Mouse (Mus musculus) lung, postnatal 36 days (tissue): ENCODE measurements around the gene Syn3.

Experiments used
- DNase-seq: peaks from one replicate; pipeline ENCODE4 v3.0.0; 2022; ENCODE audit warnings: mixed read lengths

Syn3 gene

DNA sequence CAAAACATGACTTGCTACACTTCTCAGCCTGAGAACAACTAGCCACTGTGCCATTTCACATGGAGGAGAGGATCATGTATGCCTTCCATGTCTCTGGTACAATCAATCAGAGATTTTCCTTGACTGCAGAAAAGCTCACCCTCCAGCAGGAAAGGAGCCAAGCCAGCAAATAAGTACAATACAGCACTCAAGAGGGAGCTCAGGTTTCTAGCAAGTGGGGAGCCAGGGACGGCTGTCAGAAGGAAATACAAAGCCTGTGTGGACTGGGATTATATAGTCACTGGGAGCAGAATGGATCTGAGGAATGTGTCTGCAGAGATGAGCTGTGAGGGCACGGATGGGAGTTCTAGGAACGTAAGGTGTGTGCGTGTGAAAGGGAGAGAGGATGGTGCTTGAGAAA, 304.0 kb downstream of the Syn3 start:
- DNase-seq = peak; percentile 49

GRCm38 (mm10) chr10:86193863-86194434, 304.7 kb downstream of the Syn3 start:
- no peak for DNase-seq

DNA sequence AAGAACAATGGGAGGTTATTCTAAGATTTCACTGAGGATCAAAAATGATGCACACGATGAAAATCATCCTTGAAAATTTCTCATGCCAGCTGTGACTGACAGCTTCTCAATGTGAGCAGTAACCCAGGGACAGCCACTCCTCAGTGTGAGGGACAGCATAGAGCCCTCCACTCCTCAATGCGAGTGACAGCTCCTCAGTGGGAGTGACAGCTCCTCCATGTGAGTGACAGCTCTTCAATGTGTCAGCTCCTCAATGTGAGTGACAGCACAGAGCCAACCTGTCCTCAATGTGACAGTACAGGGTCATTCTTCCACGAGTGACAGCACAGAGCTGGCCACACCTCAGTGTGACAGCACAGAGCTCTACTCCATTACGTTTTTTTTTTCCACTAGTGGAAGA, 310.1 kb downstream of the Syn3 start:
- no peak for DNase-seq

- no peak for DNase-seq
These were observed 310.8 kb downstream of the Syn3 start for GRCm38 (mm10) chr10:86187881-86188280.

DNA sequence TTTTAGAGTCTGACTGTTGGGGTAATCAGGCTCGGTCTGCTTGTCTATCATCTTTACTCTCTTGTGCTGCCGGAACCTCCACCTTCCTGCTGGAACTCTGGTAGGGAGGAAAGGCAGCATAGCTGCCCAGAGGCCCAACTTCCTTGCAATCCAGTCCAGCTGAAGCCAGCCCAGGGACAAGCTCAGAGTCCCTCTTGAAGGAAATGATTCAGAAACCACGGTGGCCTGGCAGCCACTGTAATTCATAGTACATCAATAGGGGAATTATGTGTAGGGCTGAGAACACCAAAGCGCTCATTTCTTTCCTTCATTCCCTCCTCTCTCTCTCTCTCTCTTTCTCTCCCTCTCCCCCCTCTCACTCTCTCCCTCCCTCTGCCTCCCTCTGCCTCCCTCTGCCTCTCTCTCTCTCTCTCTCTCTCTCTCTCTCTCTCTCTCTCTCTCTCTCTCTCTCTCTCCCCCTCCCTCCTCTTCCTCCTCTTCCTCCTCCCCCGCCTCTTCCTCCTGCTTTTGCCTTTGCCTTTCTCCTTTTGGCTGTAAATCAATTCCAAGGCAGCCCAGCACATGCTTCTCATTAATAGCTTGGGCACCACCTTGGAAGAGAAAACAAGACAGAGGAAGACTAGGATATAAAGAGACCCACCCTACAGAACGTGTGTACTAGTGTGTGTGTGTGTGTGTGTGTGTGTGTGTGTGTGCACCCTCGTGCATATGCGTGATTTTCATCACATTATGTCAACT, 315.4 kb downstream of the Syn3 start:
- no peak for DNase-seq

DNA sequence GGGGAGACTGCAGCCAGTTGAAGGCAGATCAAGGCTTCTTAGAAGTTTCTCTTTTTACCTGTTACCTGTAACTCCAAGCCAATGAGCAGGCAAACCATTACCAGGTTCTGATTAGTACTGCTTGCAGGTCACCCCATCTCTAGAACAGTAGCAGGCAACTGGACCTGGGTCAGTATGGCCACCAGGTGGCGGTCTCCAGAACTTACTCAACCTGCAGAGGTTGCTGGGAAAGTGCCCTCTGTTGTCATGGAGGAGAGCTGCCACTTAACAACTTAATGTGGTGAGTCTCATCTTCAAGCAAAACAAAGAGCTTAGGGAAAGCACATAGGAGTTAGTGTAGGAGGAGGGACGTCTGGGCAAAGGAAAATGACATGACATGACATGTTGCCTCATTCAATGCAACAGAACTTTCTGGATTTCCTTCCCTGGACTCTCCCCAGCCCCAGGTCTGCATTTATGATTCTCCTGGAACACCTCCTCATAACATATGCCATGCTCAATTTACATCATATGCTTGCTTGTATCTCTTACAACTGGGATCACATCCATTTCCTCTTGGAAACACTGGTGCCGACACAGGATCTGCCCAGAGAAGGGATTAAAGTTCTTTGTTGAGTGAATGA, 316.4 kb downstream of the Syn3 start:
- DNase-seq = peak; percentile 92

DNA sequence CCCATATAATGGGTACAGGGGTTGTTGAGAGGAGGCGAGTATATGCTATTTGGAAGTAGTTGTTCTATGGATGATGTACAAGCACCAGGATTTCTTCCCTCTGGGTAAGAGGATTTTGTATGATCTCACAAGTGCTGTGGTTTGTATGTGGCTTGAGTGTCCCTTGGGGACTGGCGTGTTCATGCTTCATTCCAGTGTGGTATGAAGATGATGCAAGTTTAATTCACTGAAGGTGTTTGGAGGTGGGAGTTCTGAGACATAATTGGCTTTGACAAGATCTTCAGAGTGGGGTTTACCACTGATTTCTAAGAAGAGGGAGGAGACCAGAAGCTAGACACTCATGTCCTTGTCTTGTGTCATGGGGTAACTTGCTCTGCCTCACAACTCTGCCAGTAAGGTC, 322.3 kb downstream of the Syn3 start:
- DNase-seq = no peak

DNA sequence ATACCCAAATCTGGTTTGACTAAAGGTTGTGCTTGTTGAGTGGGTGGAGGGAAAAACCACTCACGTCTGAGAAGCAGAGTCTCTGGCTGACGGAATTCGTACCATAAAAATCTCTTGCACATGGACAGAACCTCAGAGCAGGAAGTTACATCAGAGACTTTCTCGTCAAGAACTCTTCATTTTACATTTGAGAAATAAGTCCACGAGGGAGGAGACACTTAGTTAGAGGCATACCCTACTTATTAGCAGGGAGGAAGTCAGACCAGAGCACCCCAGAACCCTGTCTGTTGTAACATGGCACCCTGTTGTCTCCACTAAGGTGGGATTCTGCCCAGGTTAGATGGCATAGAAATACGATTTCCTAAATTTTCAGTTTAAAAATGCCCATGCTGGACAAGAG, 324.7 kb downstream of the Syn3 start:
- peak; percentile 7 for DNase-seq

DNA sequence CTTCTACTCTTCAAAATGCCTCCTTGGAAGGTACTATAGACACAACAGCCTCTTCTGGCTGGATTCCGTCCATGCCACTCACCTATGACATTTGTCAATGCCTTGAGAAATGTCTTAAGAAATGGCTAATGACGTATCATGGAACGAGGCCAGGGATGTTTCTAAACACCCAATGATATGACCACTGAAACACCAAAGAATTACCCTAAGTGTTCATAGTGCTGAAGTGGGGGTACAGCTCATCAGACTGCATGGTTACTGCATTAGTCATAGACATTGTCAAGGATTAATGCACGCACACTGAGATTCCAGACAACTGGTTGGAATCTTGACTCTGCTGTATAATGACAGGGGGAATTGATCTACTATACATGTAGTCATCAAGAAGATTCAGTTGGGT, 325.4 kb downstream of the Syn3 start:
- no peak for DNase-seq

DNA sequence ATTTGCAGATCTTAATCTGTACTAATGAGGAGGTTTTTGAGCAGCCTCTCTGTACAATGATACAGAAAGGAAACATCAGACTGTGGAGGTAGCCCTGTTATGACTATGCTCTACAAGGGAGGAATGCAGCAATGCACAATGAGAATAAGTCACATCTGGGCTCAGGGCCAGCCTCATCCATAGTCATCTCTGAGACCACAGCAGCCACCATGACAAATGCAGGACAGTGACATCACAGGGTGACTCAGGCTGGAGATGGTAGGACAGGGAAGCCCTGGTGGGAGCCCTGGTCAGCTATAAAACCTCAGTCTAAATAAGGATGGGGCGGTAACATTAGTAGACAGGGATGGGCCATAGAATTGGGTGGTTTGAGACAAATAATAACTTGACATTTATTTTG, 327.4 kb downstream of the Syn3 start:
- no peak for DNase-seq

- no peak for DNase-seq
These were observed 330.6 kb downstream of the Syn3 start for GRCm38 (mm10) chr10:86168084-86168483.

DNA sequence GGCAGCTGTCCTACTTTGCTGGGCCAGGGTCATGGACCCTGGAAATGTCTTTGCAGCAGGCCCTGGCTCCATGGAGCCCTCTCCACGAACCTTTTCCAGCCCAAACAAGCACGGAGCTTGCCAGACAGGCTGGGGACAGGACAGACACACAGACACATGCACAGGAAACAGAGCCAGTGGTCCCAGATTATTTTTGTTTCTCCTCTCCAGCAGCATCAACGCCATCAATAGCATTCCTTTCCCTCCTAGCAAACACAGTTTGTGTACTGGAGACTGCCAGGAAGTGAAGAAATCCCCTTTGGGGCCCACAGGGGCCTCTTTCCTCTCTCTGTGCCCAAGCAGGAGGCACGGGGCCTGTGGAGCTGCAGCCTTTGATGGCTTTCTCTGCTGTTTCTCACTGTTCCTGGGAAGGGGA, 331.8 kb downstream of the Syn3 start:
- peak; percentile 51 for DNase-seq

DNA sequence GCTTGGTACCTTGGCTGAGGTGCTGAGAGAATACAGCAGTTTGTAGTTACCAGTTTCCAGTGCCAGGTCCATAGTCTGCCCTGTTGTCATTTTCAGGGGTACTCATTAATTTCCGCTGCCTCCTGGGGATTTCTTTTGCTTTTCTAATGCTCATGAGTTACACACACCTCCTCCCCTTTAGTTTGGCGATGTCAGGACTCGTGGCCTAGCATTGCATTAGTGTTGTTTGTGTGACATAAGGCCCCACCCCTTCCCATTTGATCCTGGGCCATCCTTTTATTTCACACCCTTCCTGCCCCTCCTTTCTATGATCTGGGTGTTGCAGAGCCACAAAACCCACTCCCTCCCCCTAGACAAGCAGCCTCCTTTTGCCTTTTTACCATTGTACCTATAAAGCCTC, 334.6 kb downstream of the Syn3 start:
- DNase-seq = peak; percentile 76

GRCm38 (mm10) chr10:86161783-86162271, 336.9 kb downstream of the Syn3 start:
- peak; percentile 51 for DNase-seq

GRCm38 (mm10) chr10:86158198-86158899, 340.3 kb downstream of the Syn3 start:
- peak; percentile 72 for DNase-seq

GRCm38 (mm10) chr10:86155344-86155743, 343.4 kb downstream of the Syn3 start:
- no peak for DNase-seq

DNA sequence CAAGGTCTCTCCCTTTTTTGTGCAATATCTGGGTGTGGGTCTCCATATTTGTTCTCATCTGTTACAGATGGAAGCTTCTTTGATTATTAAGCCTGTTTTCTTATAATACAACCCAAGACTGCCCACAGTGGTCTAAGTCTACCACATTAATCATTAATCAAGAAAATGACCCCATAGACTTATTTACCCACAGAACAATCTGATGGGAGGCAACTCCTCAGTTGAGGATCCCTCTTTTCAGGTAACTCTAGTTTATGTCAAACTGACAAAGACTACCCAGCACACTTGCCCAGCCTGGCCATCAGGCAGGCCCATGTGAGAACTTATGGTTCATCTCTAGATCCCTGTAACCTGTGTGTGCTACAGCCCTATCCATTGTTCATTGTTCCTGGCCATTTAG, 345.5 kb downstream of the Syn3 start:
- DNase-seq = no peak

DNA sequence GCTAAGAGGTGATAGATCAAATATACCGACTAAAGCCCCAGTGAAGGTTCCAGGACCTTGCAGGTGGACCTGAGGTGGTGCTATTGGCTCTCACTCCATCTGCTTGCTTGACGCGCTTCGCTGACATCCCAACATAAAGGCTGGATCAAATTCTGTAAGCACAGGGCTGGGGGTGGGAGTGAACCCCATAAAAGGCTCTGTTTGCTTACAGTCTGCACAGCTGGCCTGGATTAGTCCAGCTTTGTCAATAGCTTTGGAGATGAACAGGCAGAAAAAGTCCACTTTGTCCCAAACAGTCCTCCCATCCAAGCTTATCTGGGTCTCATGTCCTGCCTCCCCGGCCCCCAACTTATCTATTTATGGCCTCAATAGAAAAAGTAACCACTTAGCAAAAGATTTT, 347.3 kb downstream of the Syn3 start:
- no peak for DNase-seq

GRCm38 (mm10) chr10:86150076-86150475, 348.6 kb downstream of the Syn3 start:
- DNase-seq = no peak

GRCm38 (mm10) chr10:86149029-86149818, 349.5 kb downstream of the Syn3 start:
- DNase-seq = no peak

- DNase-seq = peak; percentile 83
These were observed 359.5 kb downstream of the Syn3 start for GRCm38 (mm10) chr10:86139061-86139681.

- no peak for DNase-seq
These were observed 361.0 kb downstream of the Syn3 start for GRCm38 (mm10) chr10:86137589-86138173.
